Mouse (Mus musculus) CH12.LX (cell line): Measurements from ENCODE around the gene Fermt3. TPM values are rescaled to one million over a fixed set of nuclear protein-coding genes. Genes with fewer than 3 reads are reported as not detected.

Experiments
- DNase-seq: peaks from one replicate; pipeline ENCODE4 v3.0.0-alpha.2; 2013; ENCODE audit errors: extremely low read depth
- H3K27ac ChIP-seq: 2 replicates; pipeline ENCODE4 v1.5.1; 2012; ENCODE audit warnings: low read depth, mild to moderate bottlenecking, control low read depth, moderate library complexity; ENCODE audit not compliant: insufficient read depth
- H3K27me3 ChIP-seq: replicated peaks from 2 replicates; pipeline ENCODE3; 2012; ENCODE audit warnings: inconsistent platforms
- H3K36me3 ChIP-seq, 2 experiments: replicated peaks in 1 of 2; 2 replicates each; pipeline versions ENCODE3 to v1.6.1; 2012; ENCODE audit warnings: inconsistent platforms in 1 of 2, low read length in 1 of 2, mild to moderate bottlenecking in 1 of 2, mixed read lengths in 1 of 2, moderate library complexity in 1 of 2; ENCODE audit not compliant: control insufficient read depth in 1 of 2, insufficient read depth in 1 of 2
- H3K4me1 ChIP-seq, 2 experiments: 2 replicates each; pipeline ENCODE4 v1.6.1; 2012; ENCODE audit warnings: inconsistent platforms in 1 of 2, moderate library complexity in 1 of 2; ENCODE audit not compliant: insufficient read depth in 2 of 2, control insufficient read depth in 1 of 2
- H3K4me2 ChIP-seq: 2 replicates; pipeline ENCODE4 v1.6.1; 2012; ENCODE audit warnings: low read depth, mild to moderate bottlenecking, control low read depth; ENCODE audit not compliant: poor library complexity, insufficient read depth, severe bottlenecking
- H3K4me3 ChIP-seq, 3 experiments: fragments of 150-350 bp in 1 of 3; sonication (generic) in 1 of 3; replicated peaks in 1 of 3; 2 replicates each; pipeline versions ENCODE3 to v1.5.1; 2011 to 2012; ENCODE audit warnings: low read depth in 2 of 3, low read length in 2 of 3, mild to moderate bottlenecking in 2 of 3, moderate library complexity in 2 of 3, control low read depth in 1 of 3, improper control_type of control experiment in 1 of 3, inconsistent platforms in 1 of 3, mixed read lengths in 1 of 3; ENCODE audit not compliant: poor library complexity in 1 of 3
- H3K79me2 ChIP-seq: replicated peaks from 2 replicates; pipeline ENCODE4 v1.6.1; 2012; ENCODE audit warnings: mild to moderate bottlenecking, moderate library complexity; ENCODE audit not compliant: control insufficient read depth, poor library complexity, insufficient read depth, severe bottlenecking; ENCODE audit errors: extremely low read depth
- H3K9ac ChIP-seq: 2 replicates; pipeline ENCODE4 v1.6.1; 2012; ENCODE audit warnings: low read depth, mild to moderate bottlenecking, control low read depth, moderate library complexity; ENCODE audit not compliant: insufficient read depth
- H3K9me3 ChIP-seq: replicated peaks from 2 replicates; pipeline ENCODE3; 2012; ENCODE audit warnings: low read length, inconsistent platforms, mixed read lengths
- BHLHE40 ChIP-seq: IDR thresholded peaks from 2 replicates; pipeline ENCODE4 v1.6.1; 2011; ENCODE audit warnings: mild to moderate bottlenecking, low read depth, low read length, improper control_type of control experiment
- CTCF ChIP-seq, 2 experiments: IDR thresholded peaks in 1 of 2; conservative IDR thresholded peaks in 1 of 2; 2 replicates each; pipeline ENCODE4 v1.5.1; 2011 to 2012; ENCODE audit warnings: low read depth in 2 of 2, low read length in 2 of 2, improper control_type of control experiment in 1 of 2, inconsistent platforms in 1 of 2, mild to moderate bottlenecking in 1 of 2, moderate library complexity in 1 of 2
- MAX ChIP-seq: IDR thresholded peaks from 2 replicates; pipeline ENCODE4 v1.6.1; 2011; ENCODE audit warnings: low read length, improper control_type of control experiment
- MEF2A ChIP-seq: IDR thresholded peaks from 2 replicates; pipeline ENCODE4 v1.6.1; 2014; ENCODE audit warnings: low read depth, mild to moderate bottlenecking, inconsistent platforms, low read length, improper control_type of control experiment, borderline replicate concordance
- NELFE ChIP-seq: IDR thresholded peaks from 2 replicates; pipeline ENCODE4 v1.6.1; 2011; ENCODE audit warnings: low read depth, low read length, improper control_type of control experiment
- POLR2A ChIP-seq: IDR thresholded peaks from 2 replicates; pipeline ENCODE4 v1.6.1; 2011; ENCODE audit warnings: low read depth, mild to moderate bottlenecking, improper control_type of control experiment, low read length
- RAD21 ChIP-seq: IDR thresholded peaks from 2 replicates; pipeline ENCODE4 v1.6.1; 2011; ENCODE audit warnings: low read depth, mild to moderate bottlenecking, low read length, improper control_type of control experiment, moderate library complexity
- SIN3A ChIP-seq: IDR thresholded peaks from 2 replicates; pipeline ENCODE4 v1.6.1; 2012; ENCODE audit warnings: low read length, improper control_type of control experiment, inconsistent platforms
- SMC3 ChIP-seq: IDR thresholded peaks from 2 replicates; pipeline ENCODE4 v1.6.1; 2011; ENCODE audit warnings: low read depth, low read length, improper control_type of control experiment
- TCF12 ChIP-seq: IDR thresholded peaks from 2 replicates; pipeline ENCODE4 v1.6.1; 2014; ENCODE audit warnings: low read depth, mild to moderate bottlenecking, inconsistent platforms, low read length, improper control_type of control experiment
- ZMIZ1 ChIP-seq: IDR thresholded peaks from 2 replicates; pipeline ENCODE4 v1.6.1; 2012; ENCODE audit warnings: low read depth, mild to moderate bottlenecking, inconsistent platforms, low read length, improper control_type of control experiment
- dilution Hi-C: fragments of 300-500 bp; cut with MboI; formaldehyde crosslinking; loops from 2 replicates; pipeline ENCODE4 v1.14.3; 2020; ENCODE audit warnings: low sequenced_read_pairs; ENCODE audit not compliant: extremely low pct_unique_long_range_greater_than_20kb, extremely low pct_ligation_motif_present
- in situ Hi-C: fragments of 300-500 bp; cut with MboI; formaldehyde crosslinking; loops from 3 replicates; pipeline ENCODE4 v1.14.3; 2019; ENCODE audit warnings: low sequenced_read_pairs, low pct_ligation_motif_present, low pct_unique_long_range_greater_than_20kb, mixed read lengths
- polyA plus RNA-seq: library from polyadenylated mRNA; unstranded; fragments of >175 nt; gene quantifications from 2 replicates; pipeline ENCODE4 v1.2.1, GENCODE M21; 2012; ENCODE audit warnings: low read depth; ENCODE audit not compliant: insufficient read length
- total RNA-seq, 2 experiments: library from RNA; depleted of rRNA; stranded (reverse); fragments of 300-350 nt in 1 of 2; fragments of >200 nt in 1 of 2; gene quantifications; 2 replicates each; pipeline ENCODE4 v1.2.3; 2012 to 2014

The Fermt3 gene
- total and polyA plus RNA-seq, 3 experiments, result 47.0 to 65.1 (median 57.4) TPM

DNA sequence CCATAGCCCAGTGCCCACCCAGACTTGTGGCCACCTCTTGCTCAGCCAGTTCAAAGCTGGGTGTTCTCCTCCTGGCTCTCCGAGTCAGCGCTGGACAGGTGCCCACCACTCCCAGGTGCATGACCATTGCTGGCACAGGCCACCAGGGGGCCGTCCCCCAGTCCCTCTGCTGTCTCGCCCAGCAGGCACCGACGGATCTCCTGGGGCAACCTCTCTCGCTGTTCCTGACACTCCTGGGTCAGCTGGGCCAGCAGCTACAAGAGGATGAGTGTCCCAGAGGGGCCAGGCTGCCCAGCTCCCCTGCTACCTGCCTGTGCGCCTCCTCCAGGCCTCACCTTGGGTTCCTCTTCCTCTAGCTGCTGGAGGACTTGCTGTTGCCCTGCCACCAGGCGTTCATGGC is 65.2 kb downstream of the Fermt3 start:
- H3K4me2 ChIP-seq, result no peak overlapping the region
- H3K9ac ChIP-seq, result no peak overlapping the region
- DNase-seq, result no peak
- peaks cover 12 to 23% of the 10 kb centered on the region in 2 experiments for H3K4me1 ChIP-seq
- no peaks in the 10 kb centered on the region for H3K9me3 ChIP-seq
- in situ Hi-C loops (no loop called here), dilution Hi-C loops (no loop called here)
- no peaks in the 10 kb centered on the region for H3K79me2 ChIP-seq
- H3K36me3 ChIP-seq, result peaks cover 40 to 98% of the 10 kb centered on the region in 2 experiments
- TF ChIP-seq TCF12 (no peak), CTCF (conservative IDR thresholded peaks at IDR 0.05 in 1 of 2, IDR thresholded peaks at IDR 0.05 in 1 of 2; ENCODE audit: low read depth in 2 of 2, low read length in 2 of 2) (peak in 1 of 2 experiments; percentile 53; a peak in 2 of 4 replicates), SMC3 (peak; percentile 44; the same call in 1 of the 2 replicates)
- no peak overlapping the region for H3K4me3 ChIP-seq
- no peak overlapping the region for H3K27ac ChIP-seq
- no peaks in the 10 kb centered on the region for H3K27me3 ChIP-seq

DNA sequence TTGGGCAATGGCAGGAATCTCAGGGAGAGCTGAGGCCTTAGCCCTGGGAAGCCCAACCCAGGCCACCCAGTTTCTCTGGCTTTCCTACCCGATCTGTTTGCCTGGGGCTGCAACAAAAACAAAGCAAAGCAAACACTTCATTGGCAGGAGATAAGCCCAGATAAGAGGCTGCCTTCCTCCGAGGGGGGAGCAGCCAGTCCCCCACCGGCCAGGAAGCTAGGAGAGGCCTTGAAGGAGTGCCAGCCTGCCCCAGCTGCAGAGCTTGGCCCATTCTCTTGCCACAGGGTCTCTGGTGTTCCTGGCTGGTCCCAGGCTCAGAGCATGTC is 66.6 kb downstream of the Fermt3 start:
- Histone ChIP-seq H3K9me3 (no peaks in the 10 kb centered on the region), H3K36me3 (peaks cover 35 to 97% of the 10 kb centered on the region in 2 experiments), H3K4me2 (no peak overlapping the region), H3K9ac (no peak overlapping the region), H3K27ac (no peak overlapping the region), H3K27me3 (no peaks in the 10 kb centered on the region), H3K4me3 (no peak overlapping the region), H3K4me1 (peaks cover 15 to 30% of the 10 kb centered on the region in 2 experiments), H3K79me2 (no peaks in the 10 kb centered on the region)
- dilution Hi-C loops (no loop called here), in situ Hi-C loops (no loop called here)
- DNase-seq, result no peak
- TF ChIP-seq ZMIZ1 (no peak), NELFE (no peak)

DNA sequence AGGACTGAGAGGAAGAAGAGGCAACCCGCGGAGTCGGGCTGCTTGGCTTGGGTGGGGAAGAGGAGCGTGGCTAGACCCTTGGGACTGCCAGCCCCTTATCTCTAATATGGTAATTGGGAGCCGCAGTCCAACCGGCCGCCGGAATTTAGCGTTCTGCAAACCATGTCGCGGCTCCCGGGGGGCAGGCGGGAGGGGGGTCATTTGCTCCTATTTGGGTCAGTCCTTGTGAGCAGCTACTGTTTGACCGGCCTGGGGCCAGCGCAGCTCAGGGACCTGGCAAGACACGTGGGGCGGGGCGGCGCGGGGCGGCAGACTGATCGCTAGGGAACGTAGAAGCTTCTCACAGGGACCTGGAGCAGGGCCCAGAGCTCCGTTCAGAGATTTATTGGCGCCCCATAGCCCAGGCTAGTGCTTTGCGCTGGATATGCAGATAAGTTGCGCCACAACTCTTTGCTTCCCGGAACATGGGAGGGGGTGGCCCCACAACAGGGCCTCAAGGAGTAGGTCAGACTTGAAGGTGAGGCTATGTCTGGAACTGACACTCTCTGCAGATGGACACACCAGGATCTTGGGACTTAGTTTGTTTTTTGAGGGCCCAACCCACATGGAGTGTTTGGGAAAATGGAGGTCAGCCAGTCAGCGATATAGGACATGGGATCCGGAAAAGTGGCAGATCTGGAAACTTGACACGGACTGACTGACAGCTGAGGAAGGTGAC is 67.1 kb downstream of the Fermt3 start:
- TF ChIP-seq RAD21 (no peak), POLR2A (no peak), MAX (no peak), SIN3A (no peak), BHLHE40 (no peak), MEF2A (no peak)
- dilution Hi-C loops, result no loop called here

More for the DNA sequence above, 67.1 kb downstream of the Fermt3 start:
- Histone ChIP-seq H3K4me3 (no peak overlapping the region), H3K36me3 (peaks cover 30 to 93% of the 10 kb centered on the region in 2 experiments), H3K9ac (no peak overlapping the region), H3K27me3 (no peaks in the 10 kb centered on the region), H3K27ac (no peak overlapping the region), H3K4me2 (no peak overlapping the region), H3K9me3 (no peaks in the 10 kb centered on the region), H3K79me2 (no peaks in the 10 kb centered on the region), H3K4me1 (peaks cover 15 to 30% of the 10 kb centered on the region in 2 experiments)
- DNase-seq, result no peak
- in situ Hi-C loops, result no loop called here
